ENCODE assay signal across 8 mouse cellular contexts in genomic region chr11:46431129-46431528, GRCm38 (mm10). TPM values are rescaled to one million over a fixed set of nuclear protein-coding genes. Genes with fewer than 3 reads are reported as not detected.
DNase-seq lines count a peak whose midpoint lies in the region; ATAC-seq and TF ChIP-seq lines count a peak whose summit lies in the region.

No protein-coding gene starts in this region.

- H3K4me3 ChIP-seq in embryonic facial prominence, embryonic 12.5 days: no peak overlapping the region
- H3K4me3 ChIP-seq in kidney, embryonic 16.5 days (ENCODE audit: low read length): no peak overlapping the region
- H3K4me3 ChIP-seq in limb, embryonic 14.5 days (replicated peaks; ENCODE audit: low read length): no peak overlapping the region

- H3K4me2 ChIP-seq in embryonic facial prominence, embryonic 12.5 days (replicated peaks): no peak overlapping the region
- no peak overlapping the region for H3K4me2 ChIP-seq in kidney, embryonic 16.5 days (replicated peaks; ENCODE audit: low read depth, low read length)
- no peak overlapping the region for H3K4me2 ChIP-seq in limb, embryonic 14.5 days (replicated peaks; ENCODE audit: low read depth, low read length, severe bottlenecking)

- 18% methylated on average over 3 of the region's 3 CpGs for WGBS in embryonic facial prominence, embryonic 12.5 days
- 14% methylated on average over 3 of the region's 3 CpGs for WGBS in kidney, embryonic 16.5 days
- 14% methylated on average over 3 of the region's 3 CpGs for WGBS in limb, embryonic 14.5 days

- 0 out of 2 replicates have a peak, but pooled peaks have one; percentile 75 for ATAC-seq in embryonic facial prominence, embryonic 12.5 days (ENCODE audit: insufficient number of reproducible peaks, insufficient read depth, low FRiP score, low TSS enrichment)
- ATAC-seq in kidney, embryonic 16.5 days (ENCODE audit: low FRiP score, low TSS enrichment): peak; percentile 84
- peak; percentile 80; the same call in 1 of the 2 replicates for ATAC-seq in limb, embryonic 14.5 days (ENCODE audit: low FRiP score, low read depth)
- ATAC-seq in monocyte, adult 5-6 weeks (replicated peaks; ENCODE audit: insufficient number of reproducible peaks, low FRiP score, low TSS enrichment, poor library complexity, severe bottlenecking): peak; percentile 89

- H3K27ac ChIP-seq in embryonic facial prominence, embryonic 12.5 days: no peak overlapping the region
- H3K27ac ChIP-seq in kidney, embryonic 16.5 days (ENCODE audit: low read length): no peak overlapping the region
- no peak overlapping the region for H3K27ac ChIP-seq in limb, embryonic 14.5 days (replicated peaks; ENCODE audit: low read depth, low read length)

- no peaks in the 10 kb centered on the region for H3K27me3 ChIP-seq in embryonic facial prominence, embryonic 12.5 days
- no peaks in the 10 kb centered on the region for H3K27me3 ChIP-seq in kidney, embryonic 16.5 days (ENCODE audit: insufficient read depth, low read length)
- H3K27me3 ChIP-seq in limb, embryonic 14.5 days (ENCODE audit: control insufficient read depth, insufficient read depth, low read length): no peaks in the 10 kb centered on the region

- no peak for TF ChIP-seq POLR2A in limb, embryonic 14.5 days (IDR thresholded peaks at IDR 0.05; ENCODE audit: borderline replicate concordance, extremely low read depth, insufficient read depth, insufficient read length)

- no peaks in the 10 kb centered on the region for H3K4me1 ChIP-seq in embryonic facial prominence, embryonic 12.5 days
- H3K4me1 ChIP-seq in kidney, embryonic 16.5 days (ENCODE audit: insufficient read depth, low read length): peaks cover 2% of the 10 kb centered on the region
- 0 out of 2 replicates have a peak, but pooled peaks cover under 1% of the 10 kb centered on the region for H3K4me1 ChIP-seq in limb, embryonic 14.5 days (ENCODE audit: control insufficient read depth, insufficient read depth, low read length)

- no peaks in the 10 kb centered on the region for H3K9me3 ChIP-seq in embryonic facial prominence, embryonic 12.5 days
- H3K9me3 ChIP-seq in kidney, embryonic 16.5 days (ENCODE audit: low read length): no peaks in the 10 kb centered on the region
- H3K9me3 ChIP-seq in limb, embryonic 14.5 days (ENCODE audit: control insufficient read depth, low read length): no peaks in the 10 kb centered on the region

- DNase-seq in CD4-positive helper T cell, adult 2 months (ENCODE audit: low read depth, low spot score): peak; percentile 84
- peak; percentile 27 to 66 for DNase-seq in adrenal gland, postnatal 4 days (ENCODE audit: low spot score in 2 of 2)
- peak; percentile 18 to 51 for DNase-seq in heart, adult 9 months (ENCODE audit: low spot score in 2 of 2)
- DNase-seq in limb, embryonic 14.5 days (ENCODE audit: low spot score): peak; percentile 85
- DNase-seq in spleen, postnatal 36 days (ENCODE audit: low spot score in 2 of 2): peak; percentile 77 to 84

- no peak overlapping the region for H3K9ac ChIP-seq in embryonic facial prominence, embryonic 12.5 days
- H3K9ac ChIP-seq in kidney, embryonic 16.5 days (replicated peaks; ENCODE audit: low read length): no peak overlapping the region
- H3K9ac ChIP-seq in limb, embryonic 14.5 days (ENCODE audit: low read depth, low read length, severe bottlenecking): no peak overlapping the region

- H3K36me3 ChIP-seq in embryonic facial prominence, embryonic 12.5 days: no peaks in the 10 kb centered on the region
- no peaks in the 10 kb centered on the region for H3K36me3 ChIP-seq in kidney, embryonic 16.5 days (ENCODE audit: insufficient read depth, low read length)
- no peaks in the 10 kb centered on the region for H3K36me3 ChIP-seq in limb, embryonic 14.5 days (ENCODE audit: control insufficient read depth, insufficient read depth, low read length)

RNA-seq across cellular contexts. Expression of gene Med7, which starts 5.6 kb away (rescaled TPM):
- 10 to 100 TPM; 39.3 to 39.7 TPM for total RNA-seq in adrenal gland, postnatal 4 days (2021)
- polyA plus RNA-seq in embryonic facial prominence, embryonic 12.5 days (2016; fragmentation: Nextera tagmentation; extraction: Ambion mirVana): 82.5 and 91.6 TPM in 2 replicates
- polyA plus RNA-seq in kidney, embryonic 16.5 days (2015; fragmentation: Nextera tagmentation; extraction: Ambion mirVana): 75.1 and 76.7 TPM in 2 replicates
- 35.7 and 46.1 TPM in 2 replicates for polyA plus RNA-seq in limb, embryonic 14.5 days (2012; rRNA removed)
- polyA plus RNA-seq in limb, embryonic 14.5 days (2014; fragmentation: Nextera tagmentation; extraction: Ambion mirVana): 74.2 and 75.8 TPM in 2 replicates
- 43.8 to 58.3 TPM (median 56.8 TPM) in 3 replicates for total RNA-seq in monocyte, adult 5-6 weeks (2017)

RNA-seq across cellular contexts. Expression of gene Havcr2, which starts 23.6 kb away (rescaled TPM):
- total RNA-seq in adrenal gland, postnatal 4 days (2021): 1 to 10 TPM in 1 of 2 experiments, under 1 TPM in 1; 0.98 to 1.0 TPM
- polyA plus RNA-seq in embryonic facial prominence, embryonic 12.5 days (2016; fragmentation: Nextera tagmentation; extraction: Ambion mirVana): 0.10 TPM in 1 of 2 replicates, not detected in the other
- 0.09 and 0.21 TPM in 2 replicates for polyA plus RNA-seq in kidney, embryonic 16.5 days (2015; fragmentation: Nextera tagmentation; extraction: Ambion mirVana)
- polyA plus RNA-seq in limb, embryonic 14.5 days (2012; rRNA removed): 0.22 and 0.31 TPM in 2 replicates
- 0.14 and 0.30 TPM in 2 replicates for polyA plus RNA-seq in limb, embryonic 14.5 days (2014; fragmentation: Nextera tagmentation; extraction: Ambion mirVana)
- 111 to 182 TPM (median 181 TPM) in 3 replicates for total RNA-seq in monocyte, adult 5-6 weeks (2017)

RNA-seq across cellular contexts. Expression of gene Fam71b, which starts 34.8 kb away (rescaled TPM):
- not detected for total RNA-seq in adrenal gland, postnatal 4 days (2021)
- polyA plus RNA-seq in embryonic facial prominence, embryonic 12.5 days (2016; fragmentation: Nextera tagmentation; extraction: Ambion mirVana): not detected in 2 replicates
- polyA plus RNA-seq in kidney, embryonic 16.5 days (2015; fragmentation: Nextera tagmentation; extraction: Ambion mirVana): not detected in 2 replicates
- not detected in 2 replicates for polyA plus RNA-seq in limb, embryonic 14.5 days (2012; rRNA removed)
- not detected in 2 replicates for polyA plus RNA-seq in limb, embryonic 14.5 days (2014; fragmentation: Nextera tagmentation; extraction: Ambion mirVana)
- total RNA-seq in monocyte, adult 5-6 weeks (2017): not detected in 3 replicates

RNA-seq across cellular contexts. Expression of gene Itk, which starts 41.8 kb away (rescaled TPM):
- total RNA-seq in adrenal gland, postnatal 4 days (2021): under 1 TPM; 0.36 to 0.37 TPM
- polyA plus RNA-seq in embryonic facial prominence, embryonic 12.5 days (2016; fragmentation: Nextera tagmentation; extraction: Ambion mirVana): 0.14 TPM in 1 of 2 replicates, not detected in the other
- polyA plus RNA-seq in kidney, embryonic 16.5 days (2015; fragmentation: Nextera tagmentation; extraction: Ambion mirVana): 0.16 and 0.22 TPM in 2 replicates
- 0.14 and 0.18 TPM in 2 replicates for polyA plus RNA-seq in limb, embryonic 14.5 days (2012; rRNA removed)
- 0.28 and 0.32 TPM in 2 replicates for polyA plus RNA-seq in limb, embryonic 14.5 days (2014; fragmentation: Nextera tagmentation; extraction: Ambion mirVana)
- total RNA-seq in monocyte, adult 5-6 weeks (2017): 25.2 to 61.1 TPM (median 26.8 TPM) in 3 replicates

Comparison
In these comparisons a context has a peak if more than half of its experiments do, and no peak if none do; other contexts are left out.
1. DNase-seq: peak in every context shown above with its lines; median percentile 85 in limb, embryonic 14.5 days; 84 in CD4-positive helper T cell, adult 2 months; 80 in spleen, postnatal 36 days; 46 in adrenal gland, postnatal 4 days; 34 in heart, adult 9 months.